Mouse (Mus musculus): Measurements from ENCODE around the gene Tmem177. TPM values are rescaled to one million over a fixed set of nuclear protein-coding genes. Genes with fewer than 3 reads are reported as not detected.
A peak's percentile ranks its signal among the peaks of the same experiment; 100 is the strongest.

Tmem177 gene
- total and polyA plus RNA-seq, 3 experiments, result 7.0 to 8.4 (median 7.2) TPM

- H3K36me3 ChIP-seq (replicated peaks in 1 of 2; ENCODE audit: control insufficient read depth in 1 of 2, insufficient read depth in 1 of 2, low read length in 1 of 2), result no peaks in the 10 kb centered on the region
- peak; percentile 40 for DNase-seq (ENCODE audit: extremely low read depth)
- no peaks in the 10 kb centered on the region for H3K27me3 ChIP-seq (replicated peaks)
- no peaks in the 10 kb centered on the region for H3K9me3 ChIP-seq (replicated peaks; ENCODE audit: low read length)
- H3K4me1 ChIP-seq (ENCODE audit: control insufficient read depth in 1 of 2, insufficient read depth in 2 of 2), result peaks cover 0 to 21% of the 10 kb centered on the region in 2 experiments; a peak in 2 of 4 replicates
- in situ Hi-C loops (cut with MboI; ENCODE audit: low pct_ligation_motif_present, low pct_unique_long_range_greater_than_20kb, low sequenced_read_pairs) (loop anchor here (10.0 kb wide), 2 partner anchors 58 to 338 kb away; partner anchors contain the start of gene Ptpn4), dilution Hi-C loops (cut with MboI; ENCODE audit: extremely low pct_ligation_motif_present, extremely low pct_unique_long_range_greater_than_20kb, low sequenced_read_pairs) (no loop called here)
- H3K79me2 ChIP-seq (replicated peaks; ENCODE audit: control insufficient read depth, extremely low read depth, insufficient read depth, poor library complexity, severe bottlenecking), result no peaks in the 10 kb centered on the region
- no peak overlapping the region for H3K27ac ChIP-seq (ENCODE audit: insufficient read depth, low read depth)
- H3K9ac ChIP-seq (ENCODE audit: insufficient read depth, low read depth), result no peak overlapping the region
- H3K4me3 ChIP-seq (replicated peaks in 1 of 3; ENCODE audit: low read depth in 2 of 3, low read length in 2 of 3, poor library complexity in 1 of 3), result no peak overlapping the region
- TF ChIP-seq POLR2AphosphoS2 (IDR thresholded peaks at IDR 0.05; ENCODE audit: low read depth, low read length), result no peak
- no peak for TF ChIP-seq SIN3A (IDR thresholded peaks at IDR 0.05; ENCODE audit: low read length)
- TF ChIP-seq CHD1 (IDR thresholded peaks at IDR 0.05; ENCODE audit: low read depth, low read length), result no peak
- peak; percentile 28 for TF ChIP-seq RAD21 (IDR thresholded peaks at IDR 0.05; ENCODE audit: low read depth, low read length)
- peak in 1 of 2 experiments; percentile 38; a peak in 2 of 4 replicates for TF ChIP-seq CTCF (conservative IDR thresholded peaks at IDR 0.05 in 1 of 2, IDR thresholded peaks at IDR 0.05 in 1 of 2; ENCODE audit: low read depth in 2 of 2, low read length in 2 of 2)
- TF ChIP-seq POLR2A (IDR thresholded peaks at IDR 0.05; ENCODE audit: low read depth, low read length), result no peak
- no peak for TF ChIP-seq MAFK (IDR thresholded peaks at IDR 0.05; ENCODE audit: insufficient replicate concordance, low read length)
- no peak for TF ChIP-seq MYC (IDR thresholded peaks at IDR 0.05; ENCODE audit: low read depth, low read length)
- no peak for TF ChIP-seq TBP (conservative IDR thresholded peaks at IDR 0.05; ENCODE audit: low read depth, low read length)
- no peak for TF ChIP-seq EP300 (IDR thresholded peaks at IDR 0.05; ENCODE audit: low read length)
- TF ChIP-seq MAX (IDR thresholded peaks at IDR 0.05; ENCODE audit: low read length), result no peak
- no peak for TF ChIP-seq JUN (IDR thresholded peaks at IDR 0.05; ENCODE audit: insufficient read depth, low read depth, low read length)
- peak; percentile 48; the same call in 1 of the 2 replicates for TF ChIP-seq IRF4 (IDR thresholded peaks at IDR 0.05; ENCODE audit: low read depth, low read length)
- no peak for TF ChIP-seq ELF1 (IDR thresholded peaks at IDR 0.05; ENCODE audit: low read depth, low read length)
- peak; percentile 31 for TF ChIP-seq SMC3 (IDR thresholded peaks at IDR 0.05; ENCODE audit: low read depth, low read length)
- 0 out of 2 replicates have a peak, but pooled peaks have one; percentile 11 for TF ChIP-seq BHLHE40 (IDR thresholded peaks at IDR 0.05; ENCODE audit: low read depth, low read length)
- TF ChIP-seq GABPA (IDR thresholded peaks at IDR 0.05; ENCODE audit: insufficient replicate concordance, low read depth, low read length), result no peak
- no peak for TF ChIP-seq ZMIZ1 (IDR thresholded peaks at IDR 0.05; ENCODE audit: low read depth, low read length)
- no peak for TF ChIP-seq ZKSCAN1 (IDR thresholded peaks at IDR 0.05; ENCODE audit: borderline replicate concordance, low read depth, low read length)
- TF ChIP-seq MXI1 (IDR thresholded peaks at IDR 0.05; ENCODE audit: low read depth, low read length), result no peak
- no peak for TF ChIP-seq E2F4 (IDR thresholded peaks at IDR 0.05; ENCODE audit: insufficient replicate concordance, low read depth, low read length)
- no peak for TF ChIP-seq NRF1 (IDR thresholded peaks at IDR 0.05; ENCODE audit: low read depth, low read length)
- no peak for TF ChIP-seq TCF12 (IDR thresholded peaks at IDR 0.05; ENCODE audit: low read depth, low read length)
- no peak overlapping the region for H3K4me2 ChIP-seq (ENCODE audit: insufficient read depth, low read depth, poor library complexity, severe bottlenecking)
These were observed 20.1 kb downstream of the Tmem177 start for GRCm38 (mm10) chr1:119892933-119893332.

All from CH12.LX (cell line).